Mouse (Mus musculus) ovary, postnatal 36 days (tissue): ENCODE measurements around the gene Nfatc2.

Experiments
- DNase-seq: peaks from one replicate; pipeline ENCODE4 v3.0.0; 2022; ENCODE audit warnings: low spot score, mixed read lengths

Gene Nfatc2

GRCm38 (mm10) chr2:168601491-168602386, at the start of gene Nfatc2:
Gene Nfatc2, minus strand, starts transcription at chr2:168601657.
- DNase-seq: peak; percentile 69

- DNase-seq: no peak
Measured at GRCm38 (mm10) chr2:168648171-168648570, 46.7 kb upstream of the Nfatc2 start.

- no peak for DNase-seq
Measured at GRCm38 (mm10) chr2:168644855-168645254, 43.4 kb upstream of the Nfatc2 start.

GRCm38 (mm10) chr2:168643524-168644177, 42.2 kb upstream of the Nfatc2 start:
- no peak for DNase-seq

- DNase-seq: no peak
Measured at GRCm38 (mm10) chr2:168642187-168642586, 40.7 kb upstream of the Nfatc2 start.

GRCm38 (mm10) chr2:168640460-168640859, 39.0 kb upstream of the Nfatc2 start:
- DNase-seq: no peak

GRCm38 (mm10) chr2:168634881-168635280, 33.4 kb upstream of the Nfatc2 start:
- no peak for DNase-seq

GRCm38 (mm10) chr2:168633301-168633816, 31.9 kb upstream of the Nfatc2 start:
- no peak for DNase-seq

GRCm38 (mm10) chr2:168632543-168632942, 31.1 kb upstream of the Nfatc2 start:
- no peak for DNase-seq

GRCm38 (mm10) chr2:168628787-168629186, 27.3 kb upstream of the Nfatc2 start:
- DNase-seq: peak; percentile 80

- no peak for DNase-seq
Measured at GRCm38 (mm10) chr2:168627829-168628770, 26.6 kb upstream of the Nfatc2 start.

GRCm38 (mm10) chr2:168626385-168626784, 24.9 kb upstream of the Nfatc2 start:
- no peak for DNase-seq

GRCm38 (mm10) chr2:168625091-168625490, 23.6 kb upstream of the Nfatc2 start:
- no peak for DNase-seq

GRCm38 (mm10) chr2:168621111-168621802, 19.8 kb upstream of the Nfatc2 start:
- DNase-seq: no peak

- no peak for DNase-seq
Measured at GRCm38 (mm10) chr2:168618205-168618717, 16.8 kb upstream of the Nfatc2 start.

- no peak for DNase-seq
Measured at GRCm38 (mm10) chr2:168615160-168615559, 13.7 kb upstream of the Nfatc2 start.

GRCm38 (mm10) chr2:168614170-168614872, 12.9 kb upstream of the Nfatc2 start:
- no peak for DNase-seq

- no peak for DNase-seq
Measured at GRCm38 (mm10) chr2:168613092-168613880, 11.8 kb upstream of the Nfatc2 start.

- DNase-seq: no peak
Measured at GRCm38 (mm10) chr2:168610941-168611340, 9.5 kb upstream of the Nfatc2 start.
